Mouse (Mus musculus): ENCODE measurements at regions not wholly inside any gene's neighbourhood (a gene's known extent, or its start where the extent isn't known, plus 50 kb on each side); places are given as distances from the start of the nearest gene placed in this dataset.
A peak's percentile ranks its signal among the peaks of the same experiment; 100 is the strongest.

DNA sequence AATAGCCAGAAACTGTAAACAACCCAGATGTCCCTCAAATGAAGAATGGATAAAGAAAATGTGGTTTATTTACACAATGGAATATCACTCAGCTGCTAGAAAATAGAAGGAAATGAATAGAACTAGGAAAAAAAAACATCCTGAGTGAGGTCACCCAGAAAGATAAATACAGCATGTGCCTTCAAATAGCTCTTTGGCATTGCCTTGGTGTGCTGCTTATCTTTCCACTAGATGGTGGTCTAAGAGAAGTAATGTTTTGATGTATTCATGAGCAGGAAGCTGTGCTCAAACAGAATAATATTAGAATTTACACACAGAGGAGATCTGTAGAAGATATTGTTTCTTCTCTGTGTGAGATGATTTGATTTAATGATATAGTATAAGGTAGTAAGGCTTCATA, 78.8 kb downstream of the Zfp619 start:
- H3K4me1 ChIP-seq (replicated peaks; ENCODE audit: control insufficient read depth, insufficient read depth, low read length): no peaks in the 10 kb centered on the region
- H3K9me3 ChIP-seq (ENCODE audit: control insufficient read depth, low read length): no peaks in the 10 kb centered on the region
- H3K27ac ChIP-seq (ENCODE audit: low read depth): no peak overlapping the region
- no peak overlapping the region for H3K4me3 ChIP-seq (ENCODE audit: low read depth, low read length)
- no peaks in the 10 kb centered on the region for H3K36me3 ChIP-seq (ENCODE audit: control insufficient read depth, insufficient read depth, low read length)
- ATAC-seq (replicated peaks; ENCODE audit: low FRiP score, low TSS enrichment, low read depth): no peak
- H3K27me3 ChIP-seq (replicated peaks; ENCODE audit: control insufficient read depth, insufficient read depth, low read length): no peaks in the 10 kb centered on the region
- H3K4me2 ChIP-seq (ENCODE audit: low read length): no peak overlapping the region
- H3K9ac ChIP-seq (ENCODE audit: low read length): no peak overlapping the region
- no peak for DNase-seq (ENCODE audit: low spot score)

DNA sequence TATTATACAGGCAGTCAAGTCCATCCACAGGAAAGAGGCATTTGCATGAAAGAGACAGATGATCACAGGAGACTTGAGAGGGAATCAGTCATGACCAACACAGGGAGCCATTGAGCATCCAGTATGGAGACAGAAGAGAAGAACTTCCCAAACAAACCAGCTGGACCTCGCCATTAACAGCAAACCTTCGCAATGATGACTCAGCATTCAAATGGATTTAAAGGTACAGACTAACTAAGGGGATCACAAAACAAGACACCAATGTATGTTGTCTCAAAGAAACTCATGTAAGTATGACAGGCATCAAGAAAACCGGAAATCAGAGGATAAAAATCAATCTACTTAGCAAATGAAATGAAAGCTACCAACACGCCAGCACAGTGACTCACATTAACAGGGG, 96.2 kb downstream of the Zfp619 start:
- ATAC-seq (replicated peaks; ENCODE audit: low FRiP score, low TSS enrichment, low read depth): no peak
- 78% methylated on average over 4 of the region's 4 CpGs for WGBS
- H3K36me3 ChIP-seq (ENCODE audit: control insufficient read depth, insufficient read depth, low read length): no peaks in the 10 kb centered on the region
- no peak overlapping the region for H3K4me2 ChIP-seq (ENCODE audit: low read length)
- H3K4me1 ChIP-seq (replicated peaks; ENCODE audit: control insufficient read depth, insufficient read depth, low read length): no peaks in the 10 kb centered on the region
- DNase-seq (ENCODE audit: low spot score): no peak
- H3K9ac ChIP-seq (ENCODE audit: low read length): no peak overlapping the region
- H3K4me3 ChIP-seq (ENCODE audit: low read depth, low read length): no peak overlapping the region
- no peaks in the 10 kb centered on the region for H3K27me3 ChIP-seq (replicated peaks; ENCODE audit: control insufficient read depth, insufficient read depth, low read length)
- no peak overlapping the region for H3K27ac ChIP-seq (ENCODE audit: low read depth)
- no peaks in the 10 kb centered on the region for H3K9me3 ChIP-seq (ENCODE audit: control insufficient read depth, low read length)

DNA sequence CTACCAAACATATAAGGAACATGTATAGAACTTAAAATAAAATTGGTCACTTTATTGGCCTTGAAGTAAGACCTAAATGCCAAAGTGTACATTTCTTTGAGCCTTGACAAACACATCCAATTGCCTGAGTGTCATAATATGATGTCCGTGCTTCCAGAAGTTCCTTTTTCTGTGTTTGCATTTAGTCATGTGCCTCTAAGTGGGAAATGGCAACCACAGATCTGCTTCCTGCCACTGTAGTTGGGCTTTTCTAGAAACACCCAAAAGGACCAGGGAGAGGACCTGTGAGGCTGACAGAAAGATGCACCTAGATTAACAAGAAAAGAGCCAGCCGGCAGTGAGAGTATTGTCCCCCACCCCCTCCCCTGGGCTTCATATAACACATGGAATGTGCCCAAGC, 97.5 kb downstream of the Zfp619 start:
- H3K36me3 ChIP-seq (ENCODE audit: control insufficient read depth, insufficient read depth, low read length): no peaks in the 10 kb centered on the region
- H3K4me3 ChIP-seq (ENCODE audit: low read depth, low read length): no peak overlapping the region
- 77% methylated on average over 2 of the region's 2 CpGs for WGBS
- H3K27ac ChIP-seq (ENCODE audit: low read depth): no peak overlapping the region
- no peaks in the 10 kb centered on the region for H3K4me1 ChIP-seq (replicated peaks; ENCODE audit: control insufficient read depth, insufficient read depth, low read length)
- DNase-seq (ENCODE audit: low spot score) (no peak), ATAC-seq (replicated peaks; ENCODE audit: low FRiP score, low TSS enrichment, low read depth) (no peak)
- no peak overlapping the region for H3K4me2 ChIP-seq (ENCODE audit: low read length)
- H3K9ac ChIP-seq (ENCODE audit: low read length): no peak overlapping the region
- H3K9me3 ChIP-seq (ENCODE audit: control insufficient read depth, low read length): no peaks in the 10 kb centered on the region
- H3K27me3 ChIP-seq (replicated peaks; ENCODE audit: control insufficient read depth, insufficient read depth, low read length): no peaks in the 10 kb centered on the region

DNA sequence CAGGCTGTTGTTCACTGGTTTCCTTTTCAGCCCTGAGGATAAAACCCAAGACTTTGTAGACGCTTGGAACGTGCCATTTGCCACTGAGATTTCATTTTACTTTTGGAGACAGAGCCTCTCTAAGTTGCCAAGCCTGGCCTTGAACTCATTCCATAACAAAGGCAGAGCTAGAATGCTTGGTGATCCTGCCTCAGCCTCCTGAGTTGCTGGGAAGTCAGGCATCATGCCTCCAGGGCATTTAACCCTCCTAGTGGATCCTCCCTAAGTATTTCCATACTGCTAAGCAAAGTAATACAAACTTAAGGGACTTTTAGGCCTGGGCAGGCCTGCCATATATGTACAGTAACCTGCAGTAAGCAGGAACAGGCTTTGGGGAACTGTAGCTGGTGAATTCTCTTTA, 104.2 kb downstream of the Zfp619 start:
- H3K9ac ChIP-seq (ENCODE audit: low read length): no peak overlapping the region
- no peak overlapping the region for H3K4me2 ChIP-seq (ENCODE audit: low read length)
- H3K9me3 ChIP-seq (ENCODE audit: control insufficient read depth, low read length): no peaks in the 10 kb centered on the region
- no peaks in the 10 kb centered on the region for H3K36me3 ChIP-seq (ENCODE audit: control insufficient read depth, insufficient read depth, low read length)
- 86% methylated on average over 2 of the region's 2 CpGs for WGBS
- no peak overlapping the region for H3K4me3 ChIP-seq (ENCODE audit: low read depth, low read length)
- H3K27me3 ChIP-seq (replicated peaks; ENCODE audit: control insufficient read depth, insufficient read depth, low read length): no peaks in the 10 kb centered on the region
- DNase-seq (ENCODE audit: low spot score) (no peak), ATAC-seq (replicated peaks; ENCODE audit: low FRiP score, low TSS enrichment, low read depth) (no peak)
- no peaks in the 10 kb centered on the region for H3K4me1 ChIP-seq (replicated peaks; ENCODE audit: control insufficient read depth, insufficient read depth, low read length)
- no peak overlapping the region for H3K27ac ChIP-seq (ENCODE audit: low read depth)

DNA sequence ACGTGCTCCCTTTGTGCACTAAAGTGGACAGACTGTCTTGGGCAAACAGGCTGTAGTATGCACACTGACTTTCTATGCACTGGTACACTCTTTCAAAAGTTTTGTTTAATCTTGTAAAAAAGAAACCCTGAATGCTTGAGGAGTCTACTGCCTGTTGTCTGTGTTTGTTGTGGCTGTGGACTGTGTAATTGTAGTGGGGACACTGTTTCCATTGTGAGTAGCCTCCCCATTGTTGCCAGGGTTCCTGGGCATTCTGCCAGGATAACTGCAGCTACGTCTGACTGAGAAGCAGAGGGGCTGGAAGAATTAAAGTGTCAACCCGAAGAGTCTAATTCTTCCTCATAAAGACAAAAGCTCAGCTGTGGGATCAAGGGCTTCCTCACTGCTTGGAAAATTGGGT, 115.3 kb downstream of the Zfp619 start:
- no peak for DNase-seq (ENCODE audit: low spot score)
- Histone ChIP-seq H3K9me3 (ENCODE audit: control insufficient read depth, low read length) (no peaks in the 10 kb centered on the region), H3K27me3 (replicated peaks; ENCODE audit: control insufficient read depth, insufficient read depth, low read length) (no peaks in the 10 kb centered on the region), H3K4me2 (ENCODE audit: low read length) (no peak overlapping the region), H3K36me3 (ENCODE audit: control insufficient read depth, insufficient read depth, low read length) (no peaks in the 10 kb centered on the region), H3K4me1 (replicated peaks; ENCODE audit: control insufficient read depth, insufficient read depth, low read length) (no peaks in the 10 kb centered on the region), H3K9ac (ENCODE audit: low read length) (no peak overlapping the region), H3K4me3 (ENCODE audit: low read depth, low read length) (no peak overlapping the region), H3K27ac (ENCODE audit: low read depth) (no peak overlapping the region)
- 44% methylated on average over 3 of the region's 3 CpGs for WGBS
- ATAC-seq (replicated peaks; ENCODE audit: low FRiP score, low TSS enrichment, low read depth): no peak

DNA sequence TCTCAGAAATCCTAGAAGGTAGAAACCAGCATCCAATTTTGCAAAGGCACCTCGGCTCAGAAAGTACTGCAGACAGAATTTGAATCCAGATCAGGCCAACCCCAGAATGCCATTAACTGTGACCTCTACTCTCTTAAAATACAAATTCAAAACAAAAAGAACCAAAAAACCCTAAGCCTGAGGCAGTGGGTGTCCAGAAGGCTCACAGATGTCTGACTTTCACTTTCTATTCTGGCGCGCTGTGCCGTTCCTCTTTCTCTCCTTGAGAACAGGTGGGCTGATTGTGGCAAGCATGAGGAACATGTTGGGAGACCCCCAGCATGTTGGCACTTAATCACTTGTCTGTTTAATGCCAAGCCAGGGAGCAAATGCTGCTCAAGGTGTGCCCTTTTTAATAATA, 124.8 kb downstream of the Zfp619 start:
- Histone ChIP-seq H3K36me3 (ENCODE audit: control insufficient read depth, insufficient read depth, low read length) (no peaks in the 10 kb centered on the region), H3K27me3 (replicated peaks; ENCODE audit: control insufficient read depth, insufficient read depth, low read length) (no peaks in the 10 kb centered on the region), H3K4me3 (ENCODE audit: low read depth, low read length) (no peak overlapping the region), H3K27ac (ENCODE audit: low read depth) (no peak overlapping the region), H3K9me3 (ENCODE audit: control insufficient read depth, low read length) (no peaks in the 10 kb centered on the region), H3K4me1 (replicated peaks; ENCODE audit: control insufficient read depth, insufficient read depth, low read length) (no peaks in the 10 kb centered on the region), H3K9ac (ENCODE audit: low read length) (no peak overlapping the region), H3K4me2 (ENCODE audit: low read length) (no peak overlapping the region)
- DNase-seq (ENCODE audit: low spot score): no peak
- no peak for ATAC-seq (replicated peaks; ENCODE audit: low FRiP score, low TSS enrichment, low read depth)
- 85% methylated on average over 4 of the region's 4 CpGs for WGBS

DNA sequence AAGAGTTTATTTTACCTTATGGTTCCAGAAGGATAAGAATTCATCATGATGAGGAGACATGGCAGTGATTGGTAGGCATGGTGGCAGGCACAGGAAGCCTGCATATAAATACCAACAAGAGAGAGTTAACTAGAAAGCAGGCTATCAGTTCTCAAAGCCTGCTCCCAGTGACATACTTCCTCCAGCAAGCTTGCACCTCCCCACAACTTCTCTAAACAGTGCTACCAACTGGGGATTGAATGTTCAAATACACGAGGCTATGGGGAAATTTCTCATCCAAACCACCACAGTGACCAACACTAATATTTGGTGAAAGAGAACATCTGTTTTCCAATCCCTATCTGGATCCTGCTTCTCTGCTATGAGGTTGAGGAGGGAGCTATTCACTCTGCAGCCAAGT, 125.8 kb downstream of the Zfp619 start:
- Histone ChIP-seq H3K9ac (ENCODE audit: low read length) (no peak overlapping the region), H3K4me3 (ENCODE audit: low read depth, low read length) (no peak overlapping the region), H3K27ac (ENCODE audit: low read depth) (no peak overlapping the region), H3K36me3 (ENCODE audit: control insufficient read depth, insufficient read depth, low read length) (no peaks in the 10 kb centered on the region), H3K4me1 (replicated peaks; ENCODE audit: control insufficient read depth, insufficient read depth, low read length) (no peaks in the 10 kb centered on the region), H3K27me3 (replicated peaks; ENCODE audit: control insufficient read depth, insufficient read depth, low read length) (no peaks in the 10 kb centered on the region), H3K9me3 (ENCODE audit: control insufficient read depth, low read length) (no peaks in the 10 kb centered on the region), H3K4me2 (ENCODE audit: low read length) (no peak overlapping the region)
- ATAC-seq (replicated peaks; ENCODE audit: low FRiP score, low TSS enrichment, low read depth) (no peak), DNase-seq (ENCODE audit: low spot score) (no peak)
- WGBS: 23% methylated on average over 1 of the region's 1 CpGs

DNA sequence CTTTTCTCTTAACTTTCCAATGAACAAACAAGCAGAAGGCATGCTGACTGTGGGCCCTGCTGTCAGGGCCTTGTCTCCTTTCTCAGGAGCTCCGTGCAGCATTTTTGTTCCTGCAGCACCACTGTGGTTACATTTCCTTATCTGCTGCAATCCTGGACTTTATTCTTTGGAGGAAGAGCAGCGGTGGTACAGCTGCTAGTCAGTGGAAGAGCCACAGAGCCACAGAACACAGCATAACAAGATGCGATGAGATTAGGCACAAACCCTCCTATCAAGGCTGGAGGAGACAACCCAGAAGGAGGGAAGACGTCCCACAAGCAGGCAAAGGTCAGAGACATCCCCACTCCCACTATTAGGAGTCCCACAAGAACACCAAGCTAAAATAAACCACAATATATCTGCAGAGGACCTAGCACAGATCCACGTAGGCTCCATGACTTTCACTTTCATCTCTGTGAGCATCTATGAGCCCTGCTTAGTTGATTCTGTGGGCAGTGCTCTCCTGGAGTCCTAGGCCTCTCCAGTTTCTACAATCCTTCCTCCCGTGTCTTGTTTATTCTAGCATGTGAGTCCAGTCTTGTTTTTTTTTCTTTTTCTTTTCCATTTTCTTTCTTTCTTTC, 133.0 kb downstream of the Zfp619 start:
- Histone ChIP-seq H3K36me3 (ENCODE audit: control insufficient read depth, insufficient read depth, low read length) (no peaks in the 10 kb centered on the region), H3K4me1 (replicated peaks; ENCODE audit: control insufficient read depth, insufficient read depth, low read length) (no peaks in the 10 kb centered on the region), H3K9ac (ENCODE audit: low read length) (no peak overlapping the region), H3K9me3 (ENCODE audit: control insufficient read depth, low read length) (no peaks in the 10 kb centered on the region), H3K4me2 (ENCODE audit: low read length) (no peak overlapping the region), H3K27me3 (replicated peaks; ENCODE audit: control insufficient read depth, insufficient read depth, low read length) (no peaks in the 10 kb centered on the region), H3K4me3 (ENCODE audit: low read depth, low read length) (no peak overlapping the region), H3K27ac (ENCODE audit: low read depth) (no peak overlapping the region)
- 66% methylated on average over 6 of the region's 6 CpGs for WGBS
- no peak for ATAC-seq (replicated peaks; ENCODE audit: low FRiP score, low TSS enrichment, low read depth)
- no peak for DNase-seq (ENCODE audit: low spot score)

DNA sequence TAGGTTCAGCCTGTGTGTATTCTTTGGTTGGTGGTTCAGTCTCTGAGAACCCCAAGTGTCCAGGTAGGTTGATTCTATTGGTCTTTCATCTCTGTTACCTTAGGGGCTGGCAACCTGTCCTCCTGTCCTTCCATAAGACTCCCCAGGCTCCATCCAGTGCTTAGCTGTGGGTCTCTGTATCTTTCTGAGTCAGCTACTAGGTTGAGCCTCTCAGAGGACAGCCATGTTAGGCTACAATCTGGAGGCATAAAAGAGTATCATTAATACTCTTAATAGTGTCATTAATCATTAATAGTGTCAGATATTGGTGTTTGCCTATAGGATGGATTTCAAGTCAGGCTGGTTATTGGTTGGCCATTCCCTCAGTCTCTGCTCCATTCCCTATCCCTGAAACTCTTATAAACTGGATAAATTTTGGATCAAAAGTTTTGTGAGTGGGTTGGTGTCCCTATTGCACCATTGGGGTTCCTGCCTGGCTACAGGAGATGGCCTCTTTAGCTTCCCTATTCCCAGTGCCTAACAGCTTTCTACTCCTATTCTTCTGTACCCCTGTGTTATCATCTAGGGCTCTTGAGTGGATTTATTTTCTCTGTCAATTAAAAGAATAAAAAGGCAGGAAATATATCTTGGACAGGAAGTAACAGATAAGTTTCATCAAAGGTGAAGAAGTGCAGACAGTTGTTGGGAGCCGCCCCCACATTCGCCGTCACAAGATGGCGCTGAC, 137.2 kb downstream of the Zfp619 start:
- peak; percentile 56 for ATAC-seq (replicated peaks; ENCODE audit: low FRiP score, low TSS enrichment, low read depth)
- H3K4me2 ChIP-seq (ENCODE audit: low read length): peak overlapping the region; percentile 26; the same call in 1 of the 2 replicates
- 25% methylated on average over 4 of the region's 4 CpGs for WGBS
- H3K27me3 ChIP-seq (replicated peaks; ENCODE audit: control insufficient read depth, insufficient read depth, low read length): no peaks in the 10 kb centered on the region
- no peak for DNase-seq (ENCODE audit: low spot score)
- peaks cover 7% of the 10 kb centered on the region for H3K4me1 ChIP-seq (replicated peaks; ENCODE audit: control insufficient read depth, insufficient read depth, low read length)
- H3K36me3 ChIP-seq (ENCODE audit: control insufficient read depth, insufficient read depth, low read length): no peaks in the 10 kb centered on the region
- H3K9ac ChIP-seq (ENCODE audit: low read length): no peak overlapping the region
- H3K27ac ChIP-seq (ENCODE audit: low read depth): peak overlapping the region; percentile 14; the same call in 1 of the 2 replicates
- no peaks in the 10 kb centered on the region for H3K9me3 ChIP-seq (ENCODE audit: control insufficient read depth, low read length)
- no peak overlapping the region for H3K4me3 ChIP-seq (ENCODE audit: low read depth, low read length)

Data from intestine, embryonic 14.5 days (tissue).